Mouse (Mus musculus): Measurements from ENCODE around the gene Fmn2.

- TF ChIP-seq POLR2A (IDR thresholded peaks at IDR 0.05; ENCODE audit: borderline replicate concordance, extremely low read depth, low read depth, low read length) = no peak
- TF ChIP-seq CTCF (IDR thresholded peaks at IDR 0.05; ENCODE audit: insufficient read depth, low read length) = no peak
Observed at GRCm38 (mm10) chr1:174548291-174548690, 46.7 kb downstream of the Fmn2 start.

Measured in lung, adult 2 months (tissue).